Mouse (Mus musculus) forebrain, embryonic 14.5 days (tissue): ENCODE data around the gene Nampt. TPM values are rescaled to one million over a fixed set of nuclear protein-coding genes. Genes with fewer than 3 reads are reported as not detected.
"Not testable (repeated sequence)": the region's sequence is repeated elsewhere in the genome, so short reads cannot be mapped to it uniquely, and the experiment has no call there.

ENCODE experiments used
- ATAC-seq: fragments of 200-750 bp; cut with Nextera tagmentation; 2 replicates; pipeline ENCODE4 v1.8.0; 2017; ENCODE audit warnings: mild to moderate bottlenecking, moderate library complexity
- DNase-seq: peaks from one replicate; pipeline ENCODE4 v3.0.0-alpha.2; 2015; ENCODE audit warnings: low spot score
- H3K27ac ChIP-seq: fragments of 300-500 bp; sonication (generic); 2 replicates; pipeline ENCODE4 v1.5.1; 2014; ENCODE audit warnings: low read depth, mild to moderate bottlenecking, control low read depth, low read length, moderate library complexity
- H3K27me3 ChIP-seq: fragments of 300-500 bp; sonication (generic); replicated peaks from 2 replicates; pipeline ENCODE4 v1.6.1; 2014; ENCODE audit warnings: low read length, control low read depth, mixed read lengths; ENCODE audit not compliant: control insufficient read depth, insufficient read depth
- H3K36me3 ChIP-seq: fragments of 300-500 bp; sonication (generic); 2 replicates; pipeline ENCODE4 v1.6.1; 2014; ENCODE audit warnings: low read length, control low read depth; ENCODE audit not compliant: control insufficient read depth, insufficient read depth
- H3K4me1 ChIP-seq: fragments of 300-500 bp; sonication (generic); 2 replicates; pipeline ENCODE4 v1.6.1; 2014; ENCODE audit warnings: antibody characterized with exemption, low read length, control low read depth; ENCODE audit not compliant: control insufficient read depth, insufficient read depth
- H3K4me2 ChIP-seq: fragments of 300-500 bp; sonication (generic); 2 replicates; pipeline ENCODE4 v1.6.1; 2014; ENCODE audit warnings: mild to moderate bottlenecking, control low read depth, low read length
- H3K4me3 ChIP-seq: fragments of 300-500 bp; sonication (generic); 2 replicates; pipeline ENCODE4 v1.5.1; 2014; ENCODE audit warnings: low read depth, low read length, control low read depth
- H3K9ac ChIP-seq: fragments of 300-500 bp; sonication (generic); 2 replicates; pipeline ENCODE4 v1.6.1; 2014; ENCODE audit warnings: mild to moderate bottlenecking, low read length, control low read depth, moderate library complexity
- H3K9me3 ChIP-seq: fragments of 300-500 bp; sonication (generic); replicated peaks from 2 replicates; pipeline ENCODE4 v1.6.1; 2016; ENCODE audit warnings: low read length, control low read depth, mixed read lengths; ENCODE audit not compliant: control insufficient read depth
- WGBS: fragments of 180-500 bp; shearing (Covaris S2); extraction: QIAGEN DNeasy Blood & Tissue Kit; methylation state at CpG from one replicate; pipeline ENCODE4 v1.1.7; 2014; 5-methylcytosine and 5-hydroxymethylcytosine counted together
- polyA plus RNA-seq: library from polyadenylated mRNA; unstranded; fragments of >200 nt; fragmentation: Nextera tagmentation; extraction: Ambion mirVana; gene quantifications from 2 replicates; pipeline ENCODE4 v1.2.1, GENCODE M21; 2014

The Nampt gene
- polyA plus RNA-seq, 1 experiment from 2014 or later: 39.4 TPM

GRCm38 (mm10) chr12:32886353-32886752, 67.0 kb downstream of the Nampt start:
- H3K27me3 ChIP-seq: no peaks in the 10 kb centered on the region
- no peak overlapping the region for H3K4me3 ChIP-seq
- no peak overlapping the region for H3K27ac ChIP-seq
- H3K4me1 ChIP-seq: no peaks in the 10 kb centered on the region
- no peak overlapping the region for H3K4me2 ChIP-seq
- no peaks in the 10 kb centered on the region for H3K9me3 ChIP-seq
- H3K9ac ChIP-seq: no peak overlapping the region
- H3K36me3 ChIP-seq: no peaks in the 10 kb centered on the region
- no peak for ATAC-seq
- no peak for DNase-seq
- 91% methylated on average over 2 of the region's 2 CpGs for WGBS

- Histone ChIP-seq H3K36me3 (no peaks in the 10 kb centered on the region), H3K4me1 (no peaks in the 10 kb centered on the region), H3K9ac (no peak overlapping the region), H3K27me3 (no peaks in the 10 kb centered on the region), H3K27ac (no peak overlapping the region), H3K4me3 (no peak overlapping the region), H3K9me3 (no peaks in the 10 kb centered on the region), H3K4me2 (no peak overlapping the region)
- no peak for ATAC-seq
- 93% methylated on average over 3 of the region's 3 CpGs for WGBS
- no peak for DNase-seq
Measured at GRCm38 (mm10) chr12:32888226-32888625, 68.9 kb downstream of the Nampt start.

- Histone ChIP-seq H3K4me1 (0 out of 2 replicates have a peak, but pooled peaks cover 2% of the 10 kb centered on the region), H3K4me3 (no peak overlapping the region), H3K27ac (no peak overlapping the region), H3K27me3 (no peaks in the 10 kb centered on the region), H3K9ac (no peak overlapping the region), H3K36me3 (no peaks in the 10 kb centered on the region), H3K9me3 (no peaks in the 10 kb centered on the region), H3K4me2 (no peak overlapping the region)
- DNase-seq: no peak
- ATAC-seq: no peak
- 82% methylated on average over 5 of the region's 5 CpGs for WGBS
Measured at GRCm38 (mm10) chr12:32889846-32890245, 70.5 kb downstream of the Nampt start.

- DNase-seq: no peak
- Histone ChIP-seq H3K9me3 (no peaks in the 10 kb centered on the region), H3K4me1 (0 out of 2 replicates have a peak, but pooled peaks cover 2% of the 10 kb centered on the region), H3K27ac (no peak overlapping the region), H3K36me3 (no peaks in the 10 kb centered on the region), H3K4me3 (no peak overlapping the region), H3K4me2 (no peak overlapping the region), H3K9ac (no peak overlapping the region), H3K27me3 (no peaks in the 10 kb centered on the region)
- 81% methylated on average over 4 of the region's 4 CpGs for WGBS
- no peak for ATAC-seq
Measured at GRCm38 (mm10) chr12:32890455-32890854, 71.1 kb downstream of the Nampt start.

- H3K4me1 ChIP-seq, H3K9ac ChIP-seq, H3K4me2 ChIP-seq, H3K27me3 ChIP-seq, H3K4me3 ChIP-seq, DNase-seq, H3K36me3 ChIP-seq, H3K9me3 ChIP-seq, H3K27ac ChIP-seq, ATAC-seq: not testable (repeated sequence)
- WGBS: 90% methylated on average over 13 of the region's 13 CpGs
Measured at GRCm38 (mm10) chr12:32891271-32891670, 71.9 kb downstream of the Nampt start.

GRCm38 (mm10) chr12:32893212-32893611, 73.9 kb downstream of the Nampt start:
- no peaks in the 10 kb centered on the region for H3K27me3 ChIP-seq
- no peak overlapping the region for H3K4me2 ChIP-seq
- no peaks in the 10 kb centered on the region for H3K36me3 ChIP-seq
- no peak overlapping the region for H3K27ac ChIP-seq
- ATAC-seq (peak; percentile 29; the same call in 1 of the 2 replicates), DNase-seq (peak; percentile 20)
- no peak overlapping the region for H3K4me3 ChIP-seq
- H3K9ac ChIP-seq: no peak overlapping the region
- 0 out of 2 replicates have a peak, but pooled peaks cover 2% of the 10 kb centered on the region for H3K4me1 ChIP-seq
- H3K9me3 ChIP-seq: no peaks in the 10 kb centered on the region
- WGBS: 44% methylated on average over 12 of the region's 12 CpGs

- no peak overlapping the region for H3K4me2 ChIP-seq
- DNase-seq: no peak
- H3K4me3 ChIP-seq: no peak overlapping the region
- H3K4me1 ChIP-seq: 0 out of 2 replicates have a peak, but pooled peaks cover 2% of the 10 kb centered on the region
- H3K9me3 ChIP-seq: no peaks in the 10 kb centered on the region
- no peak overlapping the region for H3K9ac ChIP-seq
- no peaks in the 10 kb centered on the region for H3K36me3 ChIP-seq
- WGBS: 86% methylated on average over 1 of the region's 1 CpGs
- H3K27ac ChIP-seq: no peak overlapping the region
- H3K27me3 ChIP-seq: no peaks in the 10 kb centered on the region
- no peak for ATAC-seq
Measured at GRCm38 (mm10) chr12:32895806-32896205, 76.5 kb downstream of the Nampt start.

- WGBS: 86% methylated on average over 7 of the region's 7 CpGs
- Histone ChIP-seq H3K36me3 (no peaks in the 10 kb centered on the region), H3K27me3 (no peaks in the 10 kb centered on the region), H3K4me2 (no peak overlapping the region), H3K27ac (no peak overlapping the region), H3K4me3 (no peak overlapping the region), H3K4me1 (0 out of 2 replicates have a peak, but pooled peaks cover 2% of the 10 kb centered on the region), H3K9me3 (no peaks in the 10 kb centered on the region), H3K9ac (no peak overlapping the region)
- ATAC-seq (no peak), DNase-seq (no peak)
Measured at GRCm38 (mm10) chr12:32896496-32896895, 77.2 kb downstream of the Nampt start.

- DNase-seq (peak; percentile 89), ATAC-seq (peak; percentile 81)
- 51% methylated on average over 13 of the region's 13 CpGs for WGBS
- Histone ChIP-seq H3K4me3 (no peak overlapping the region), H3K9ac (no peak overlapping the region), H3K4me2 (no peak overlapping the region), H3K36me3 (no peaks in the 10 kb centered on the region), H3K9me3 (no peaks in the 10 kb centered on the region), H3K27me3 (no peaks in the 10 kb centered on the region), H3K4me1 (0 out of 2 replicates have a peak, but pooled peaks cover 2% of the 10 kb centered on the region), H3K27ac (no peak overlapping the region)
Measured at GRCm38 (mm10) chr12:32897199-32898120, 78.1 kb downstream of the Nampt start.
